Mouse (Mus musculus) testis, adult 2 months (tissue): ENCODE measurements around the gene Arl16.

Experiments
- CTCF ChIP-seq: fragments of 200-500 bp; IDR thresholded peaks from 2 replicates; pipeline ENCODE4 v1.5.1; 2012; ENCODE audit warnings: low read depth, mild to moderate bottlenecking, inconsistent platforms, low read length, moderate library complexity; ENCODE audit not compliant: control insufficient read depth, insufficient read depth, insufficient replicate concordance
- POLR2A ChIP-seq: fragments of 200-500 bp; IDR thresholded peaks from 2 replicates; pipeline ENCODE4 v1.6.1; 2012; ENCODE audit warnings: low read depth, mild to moderate bottlenecking, inconsistent platforms, low read length, moderate library complexity; ENCODE audit not compliant: control insufficient read depth

- TF ChIP-seq CTCF = no peak
- peak; percentile 79 for TF ChIP-seq POLR2A
Measured at GRCm38 (mm10) chr11:120484265-120484981, 17.0 kb upstream of the Arl16 start, which contains the start of gene Mrpl12.
